Mouse (Mus musculus) v-Abl transformed pro-B cells (cell line): ENCODE data around the gene Arhgef12.

Experiments used
- in situ Hi-C, 2 experiments: fragments of 400-800 bp; cut with MboI; formaldehyde crosslinking; loops; one replicate each; pipeline ENCODE4 v1.15.1; 2025; ENCODE audit not compliant: unreplicated experiment in 2 of 2

Gene Arhgef12

DNA sequence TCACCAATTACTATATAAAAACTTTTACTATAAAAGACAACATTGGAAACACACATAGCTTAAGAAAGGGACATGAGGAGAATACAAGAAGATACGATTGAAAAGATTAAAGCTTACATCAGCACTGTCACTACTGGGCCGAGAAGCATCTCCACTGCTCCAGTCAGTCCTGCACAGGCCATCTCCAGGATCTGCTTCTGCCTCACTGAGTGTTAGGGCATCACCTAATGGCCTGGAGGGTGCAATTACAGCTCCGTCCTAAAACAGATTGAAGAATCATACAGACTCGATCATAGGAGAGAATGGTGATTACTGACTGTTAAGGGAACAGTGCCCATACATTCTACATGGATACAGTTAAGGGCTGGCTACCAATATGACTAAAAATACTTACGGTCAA is 91.3 kb downstream of the Arhgef12 start:
- in situ Hi-C loops = loop anchor here in 1 of 2 experiments (25.0 kb wide), 1 partner anchor 947 kb away; no protein-coding TSS in a partner anchor

DNA sequence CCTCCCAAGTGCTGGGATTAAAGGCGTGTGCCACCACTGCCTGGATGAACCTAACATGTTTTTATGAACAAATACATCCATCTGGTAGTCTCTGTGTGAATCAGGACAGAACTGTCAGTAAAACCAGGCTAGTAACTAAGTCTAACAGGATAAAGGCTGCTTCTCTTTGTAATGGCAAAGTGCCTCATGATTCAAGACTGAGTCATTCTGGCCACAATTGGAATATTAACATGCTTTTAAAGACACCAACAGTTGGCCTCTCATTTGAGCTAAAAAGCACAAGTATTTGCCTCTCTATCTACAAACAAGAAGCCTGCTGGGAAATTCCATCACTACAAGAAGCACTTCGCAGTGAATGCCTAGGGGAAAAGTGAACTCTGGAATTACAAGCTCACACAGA is 91.7 kb downstream of the Arhgef12 start:
- in situ Hi-C loops = loop anchor here in 1 of 2 experiments (25.0 kb wide), 1 partner anchor 947 kb away; no protein-coding TSS in a partner anchor

DNA sequence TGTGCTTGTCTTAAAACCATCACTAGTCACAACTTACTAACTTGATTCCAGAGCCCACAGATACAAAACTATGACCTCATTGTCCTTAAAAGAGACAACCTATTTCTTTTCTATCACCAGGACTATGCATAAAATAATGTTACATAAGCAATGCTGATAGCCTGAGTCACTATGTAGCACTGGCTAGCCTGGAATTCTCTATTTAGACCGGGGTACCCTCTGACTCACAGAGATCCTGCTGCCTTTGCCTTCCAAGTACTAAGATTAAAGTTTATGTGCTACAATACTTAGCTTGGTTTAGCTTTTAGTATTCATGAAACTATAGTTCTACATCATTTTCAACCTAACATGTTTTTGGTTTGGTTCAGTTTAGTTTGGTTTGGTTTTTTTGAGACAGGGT is 92.2 kb downstream of the Arhgef12 start:
- in situ Hi-C loops = loop anchor here in 1 of 2 experiments (25.0 kb wide), 1 partner anchor 947 kb away; no protein-coding TSS in a partner anchor

DNA sequence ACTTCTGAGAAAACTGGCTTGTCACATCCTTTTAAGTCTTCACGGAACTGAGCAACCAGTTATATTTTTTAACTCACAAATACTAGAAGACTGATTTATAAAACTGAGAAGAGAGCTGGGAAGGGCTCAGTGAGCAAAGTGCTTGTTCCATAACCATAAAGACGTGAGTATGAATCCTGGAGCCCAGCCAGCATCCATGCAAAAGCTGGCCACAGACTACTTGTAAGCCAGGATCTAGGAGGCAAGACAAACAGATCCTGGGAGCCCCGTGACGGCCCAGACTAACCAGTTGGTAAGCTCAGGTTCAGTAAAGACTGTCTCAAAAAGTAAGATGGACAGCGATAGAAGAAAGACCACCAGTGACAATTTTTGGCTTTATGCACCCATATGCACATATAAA is 94.5 kb downstream of the Arhgef12 start:
- in situ Hi-C loops = loop anchor here in 1 of 2 experiments (25.0 kb wide), 1 partner anchor 950 kb away; no protein-coding TSS in a partner anchor

DNA sequence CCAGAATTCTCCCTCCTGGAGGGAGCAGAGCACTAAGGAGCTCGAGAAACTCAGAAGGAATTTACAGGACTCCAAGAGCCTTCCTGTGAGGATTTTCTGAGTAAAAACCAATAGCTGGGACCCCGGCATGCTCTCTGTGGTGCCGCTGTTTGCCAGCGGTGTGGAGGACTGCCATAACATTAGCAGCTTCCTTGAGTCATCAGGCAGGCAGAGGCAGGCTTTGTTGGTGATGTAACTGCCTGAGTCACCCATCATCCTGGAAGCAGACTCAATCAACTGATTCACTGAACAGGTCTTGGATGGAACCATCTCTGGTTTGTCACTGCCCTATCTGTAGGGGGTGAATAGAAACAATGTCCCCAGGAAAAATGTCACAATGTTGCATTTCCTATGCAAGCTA is 96.0 kb downstream of the Arhgef12 start:
- in situ Hi-C loops = loop anchor here in 1 of 2 experiments (25.0 kb wide), 1 partner anchor 951 kb away; no protein-coding TSS in a partner anchor

DNA sequence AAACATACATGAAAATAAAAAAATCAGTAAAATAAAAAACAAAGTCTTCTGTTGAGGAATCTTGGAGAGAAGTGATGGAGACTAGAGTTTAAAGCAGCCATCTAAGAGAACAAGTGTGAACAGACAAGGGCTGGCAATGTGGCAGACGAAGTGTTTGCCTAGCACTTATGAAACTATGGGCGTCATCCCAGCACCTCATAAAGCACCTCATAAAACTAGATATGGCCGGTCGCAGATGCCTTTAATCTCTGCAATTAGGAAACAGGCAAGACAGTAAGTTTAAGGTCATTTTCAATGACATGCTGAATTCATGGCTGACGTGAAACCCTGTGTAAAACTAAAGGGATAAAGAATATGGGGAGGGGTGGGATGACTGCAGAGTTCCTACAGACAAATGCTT is 103.2 kb downstream of the Arhgef12 start:
- in situ Hi-C loops = loop anchor here (5.0 to 25.0 kb wide), 4 partner anchors 103 to 968 kb away; partner anchors contain the start of gene Arhgef12 (in 2 of the 2)

DNA sequence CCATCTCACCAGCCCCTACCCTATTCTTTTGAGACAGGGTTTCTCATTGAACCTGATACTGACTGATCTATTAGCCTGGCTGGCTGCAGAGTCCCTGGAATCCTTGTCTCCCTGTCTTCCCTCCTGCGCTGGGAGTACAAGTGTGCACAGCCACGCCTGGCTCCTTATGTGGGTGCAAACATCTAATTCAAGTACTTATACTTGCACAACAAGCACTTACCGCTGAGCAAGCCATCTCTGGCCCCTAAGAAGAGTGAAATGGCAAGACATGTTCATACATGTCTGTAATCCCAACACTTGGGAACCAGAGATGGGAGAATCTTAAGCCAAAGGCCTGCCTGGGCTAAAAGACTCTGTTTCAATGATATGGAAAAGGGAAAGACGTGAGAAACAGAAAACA is 104.0 kb downstream of the Arhgef12 start:
- in situ Hi-C loops = loop anchor here (5.0 to 25.0 kb wide), 4 partner anchors 104 to 969 kb away; partner anchors contain the start of gene Arhgef12 (in 2 of the 2)

DNA sequence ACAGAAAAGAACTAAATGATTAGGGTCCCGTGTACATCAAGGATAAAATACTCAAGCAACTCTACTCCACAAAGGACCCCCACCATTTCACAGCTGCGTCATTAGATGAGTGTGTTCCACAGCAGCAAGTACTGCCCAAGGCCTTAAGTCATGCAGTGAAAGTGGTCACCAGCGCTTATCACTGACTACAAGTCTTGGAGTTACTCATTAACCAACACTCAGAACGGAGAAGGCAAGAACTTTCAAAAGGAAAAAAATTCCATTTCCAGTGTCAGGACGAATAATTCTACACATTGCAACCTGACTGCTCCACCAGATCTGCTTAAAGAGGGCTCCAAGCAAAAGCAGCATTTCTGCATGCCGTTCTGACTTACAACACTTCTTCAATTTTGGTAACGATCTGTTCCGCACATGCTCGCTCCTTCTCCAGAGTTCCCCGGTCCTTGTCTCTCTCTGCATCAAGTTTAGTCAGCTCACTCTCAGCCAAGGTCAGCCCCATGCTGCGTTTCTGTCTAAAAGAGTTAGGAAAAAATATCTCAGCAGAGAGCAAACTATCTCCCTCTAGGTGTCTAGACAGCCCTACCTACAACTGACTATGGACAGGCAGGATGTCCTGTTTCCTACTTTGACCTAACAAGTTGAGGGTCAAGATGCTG is 106.3 kb downstream of the Arhgef12 start:
- in situ Hi-C loops = loop anchor here (5.0 to 25.0 kb wide), 4 partner anchors 107 to 972 kb away; partner anchors contain the start of gene Arhgef12 (in 2 of the 2)

DNA sequence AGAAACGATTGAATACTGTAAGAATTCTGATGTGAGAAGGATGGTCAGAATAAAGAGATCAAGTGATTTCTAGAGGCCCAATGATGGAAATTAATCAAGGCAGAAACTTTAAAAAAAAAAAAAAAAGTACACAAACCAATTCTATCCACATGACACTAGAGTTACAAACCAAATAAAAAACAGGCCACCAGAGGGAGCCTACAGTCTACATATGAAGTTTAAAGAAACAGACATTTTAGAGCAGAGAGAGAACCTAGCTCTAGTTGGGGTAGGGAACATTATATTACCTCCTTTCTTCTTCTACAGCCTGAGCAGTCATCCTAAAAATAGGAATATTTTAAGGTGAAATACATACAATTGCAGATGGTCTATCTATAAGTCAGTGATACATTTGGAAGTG is 107.0 kb downstream of the Arhgef12 start:
- in situ Hi-C loops = loop anchor here (5.0 to 25.0 kb wide), 4 partner anchors 107 to 972 kb away; partner anchors contain the start of gene Arhgef12 (in 2 of the 2)

DNA sequence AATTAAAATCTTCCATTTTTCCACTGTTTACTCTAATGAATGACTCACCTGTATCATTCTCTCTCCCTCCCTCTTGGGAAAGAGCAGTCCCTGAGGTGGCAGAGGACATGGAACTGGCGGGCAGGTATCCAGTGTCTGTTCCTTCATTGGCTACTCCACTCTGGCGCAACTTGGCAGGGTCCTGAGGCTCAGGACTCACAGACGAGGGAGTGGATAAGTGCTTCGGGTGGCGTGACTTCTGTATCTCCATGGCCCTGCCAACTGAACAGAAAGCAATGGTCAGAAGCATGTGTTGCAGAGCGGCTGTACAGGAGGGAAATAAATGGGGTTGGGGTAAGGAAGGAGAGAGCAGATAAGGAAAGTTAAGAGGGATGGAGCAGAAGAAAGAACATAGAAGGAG is 109.5 kb downstream of the Arhgef12 start:
- in situ Hi-C loops = loop anchor here in 1 of 2 experiments (25.0 kb wide), 1 partner anchor 660 kb away; no protein-coding TSS in a partner anchor

DNA sequence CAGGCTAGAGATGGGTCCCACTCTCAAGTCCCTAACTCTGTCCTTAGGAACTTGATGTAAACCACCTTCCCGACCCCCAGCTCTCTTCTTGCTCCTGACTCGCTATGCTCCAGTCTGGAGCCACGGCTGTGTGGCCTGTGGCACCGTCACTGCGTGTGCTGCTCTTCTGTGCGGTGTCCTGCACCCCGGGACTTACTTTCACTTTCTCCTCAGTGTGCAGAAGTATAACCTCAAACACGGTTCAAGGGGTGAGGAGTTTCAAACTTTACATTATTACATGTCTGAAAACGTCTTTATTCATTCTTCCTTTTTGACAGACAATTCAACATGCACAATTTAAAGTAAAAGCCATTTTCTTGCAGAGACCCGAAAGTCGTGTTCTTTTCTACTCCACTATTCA is 111.7 kb downstream of the Arhgef12 start:
- in situ Hi-C loops = loop anchor here in 1 of 2 experiments (25.0 kb wide), 1 partner anchor 658 kb away; no protein-coding TSS in a partner anchor

DNA sequence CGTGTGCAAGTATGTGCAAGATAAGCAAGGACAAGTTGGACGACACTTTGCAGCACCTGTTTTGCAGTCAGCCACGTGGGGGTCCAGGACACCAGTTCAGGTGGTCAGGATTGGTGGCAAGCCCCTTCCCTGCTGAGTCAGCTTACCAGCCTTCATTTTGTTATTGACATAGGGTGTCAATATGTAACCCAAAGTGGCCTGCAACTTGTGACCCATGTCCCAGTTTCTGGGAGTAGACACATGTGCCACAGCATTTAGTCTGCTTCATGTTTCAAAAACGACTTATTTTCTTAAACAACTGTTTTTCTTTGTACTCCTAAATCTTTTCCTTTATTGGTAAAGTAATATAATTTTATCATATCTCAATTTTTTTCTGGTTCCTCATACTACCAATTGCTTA is 112.3 kb downstream of the Arhgef12 start:
- in situ Hi-C loops = loop anchor here in 1 of 2 experiments (25.0 kb wide), 1 partner anchor 657 kb away; no protein-coding TSS in a partner anchor

DNA sequence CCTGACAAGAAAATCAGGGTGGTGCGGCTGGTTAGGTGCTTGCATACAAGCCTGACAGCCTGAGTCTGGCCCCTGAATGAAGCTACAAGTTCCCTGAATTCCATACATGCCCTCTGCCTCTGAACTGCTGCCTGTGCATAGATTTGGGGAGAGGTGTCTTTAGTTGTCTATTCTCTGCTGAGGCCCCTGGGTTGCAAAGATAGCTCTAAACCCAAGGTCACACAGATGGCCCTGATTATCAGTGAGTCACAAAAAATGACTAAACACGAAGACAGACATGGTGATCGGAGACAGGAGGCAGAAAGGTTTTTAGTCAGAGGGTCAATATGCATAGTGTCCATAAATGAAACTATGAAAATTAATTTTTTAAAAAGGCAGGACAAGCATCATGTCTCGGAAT is 113.4 kb downstream of the Arhgef12 start:
- in situ Hi-C loops = loop anchor here in 1 of 2 experiments (25.0 kb wide), 1 partner anchor 656 kb away; no protein-coding TSS in a partner anchor

DNA sequence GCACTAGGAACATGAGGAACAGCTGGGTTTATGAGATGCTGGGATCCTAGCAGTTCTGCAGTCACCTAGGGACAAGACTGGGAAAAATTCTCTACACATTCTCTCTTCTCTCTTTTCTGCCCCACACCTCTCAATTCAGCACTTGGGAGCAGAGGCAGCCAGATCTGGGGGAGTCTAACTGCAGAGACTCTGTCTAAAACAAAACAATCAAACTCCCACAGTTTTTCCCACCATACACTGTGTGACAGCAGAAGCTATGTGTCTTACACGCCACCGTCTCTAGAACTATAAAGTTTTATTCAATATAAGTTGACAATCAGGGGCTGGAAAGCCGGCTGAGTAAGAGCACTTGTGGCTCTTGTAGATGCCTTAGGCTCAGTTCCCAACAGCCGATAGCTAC is 119.1 kb downstream of the Arhgef12 start:
- in situ Hi-C loops = loop anchor here in 1 of 2 experiments (25.0 kb wide), 1 partner anchor 651 kb away; no protein-coding TSS in a partner anchor

DNA sequence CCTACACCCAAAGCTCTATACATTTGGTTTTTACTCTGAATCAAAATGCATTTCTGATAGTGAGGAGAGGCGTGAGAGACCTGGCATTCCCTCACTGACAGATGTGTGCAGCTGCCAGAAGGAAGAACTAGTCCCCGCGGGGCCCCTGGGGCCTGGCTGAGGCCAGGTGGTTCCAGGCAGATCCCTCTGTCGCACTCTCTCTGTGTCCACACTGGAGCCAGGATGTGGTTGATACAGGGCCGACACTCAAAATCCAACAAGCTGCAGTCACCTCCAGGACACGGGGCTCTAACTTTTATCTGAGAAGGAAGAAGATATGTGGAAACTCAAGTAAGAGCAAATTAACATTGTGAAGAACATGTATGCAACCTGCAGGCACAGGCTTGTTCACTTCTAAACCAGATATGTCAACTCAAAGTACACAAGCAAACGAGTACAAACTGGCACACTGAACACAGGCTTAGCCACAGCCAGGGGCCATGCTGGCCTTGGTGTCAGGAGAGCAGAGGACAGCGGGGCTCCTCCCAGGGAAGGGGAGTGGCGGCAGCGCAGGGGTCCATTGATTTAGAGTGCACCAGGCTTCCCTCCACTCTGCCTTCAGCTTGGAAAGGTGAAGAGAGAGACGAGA is 138.0 kb downstream of the Arhgef12 start:
- in situ Hi-C loops = loop anchor here (25.0 kb wide), 2 partner anchors 632 to 982 kb away; no protein-coding TSS in a partner anchor

DNA sequence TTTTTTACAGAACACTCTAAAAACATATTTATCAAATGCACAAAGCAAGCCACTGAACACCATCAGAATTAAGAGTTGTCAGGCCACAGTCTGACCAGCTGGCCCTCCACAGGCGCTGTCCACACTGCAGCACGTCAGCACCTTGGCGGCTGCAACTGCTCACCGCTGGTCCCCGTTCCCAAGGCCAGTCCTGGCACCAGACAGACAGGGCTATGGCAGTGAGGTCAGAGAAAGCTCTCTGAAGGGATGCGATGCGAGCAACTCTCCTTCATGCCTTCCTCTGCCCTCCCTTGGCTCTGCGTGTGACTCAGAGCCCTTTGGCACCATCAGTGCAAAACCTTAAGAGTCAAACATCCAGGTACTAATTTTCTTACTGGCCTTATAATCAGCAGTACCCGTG is 139.3 kb downstream of the Arhgef12 start:
- in situ Hi-C loops = loop anchor here (25.0 kb wide), 2 partner anchors 630 to 980 kb away; no protein-coding TSS in a partner anchor

DNA sequence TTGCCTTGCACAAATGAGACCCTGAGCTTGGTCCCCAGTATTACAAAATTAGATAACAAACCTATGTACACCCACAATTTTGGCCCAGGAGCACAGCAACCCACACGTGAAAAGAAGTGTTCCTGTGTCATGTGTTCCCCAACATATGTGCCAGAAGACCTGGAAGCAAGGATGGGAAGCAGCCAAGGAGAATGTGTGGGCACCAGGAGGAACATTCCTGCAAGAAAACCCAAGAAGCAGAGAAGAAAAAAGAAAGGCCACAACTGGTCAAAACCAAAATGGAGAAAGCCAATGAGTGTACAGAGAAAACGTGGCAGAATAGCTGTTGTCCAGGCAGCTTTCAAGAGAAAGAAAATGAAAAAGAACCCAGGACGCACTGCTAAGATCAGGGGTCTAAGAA is 142.2 kb downstream of the Arhgef12 start:
- in situ Hi-C loops = loop anchor here (25.0 kb wide), 2 partner anchors 628 to 978 kb away; no protein-coding TSS in a partner anchor

DNA sequence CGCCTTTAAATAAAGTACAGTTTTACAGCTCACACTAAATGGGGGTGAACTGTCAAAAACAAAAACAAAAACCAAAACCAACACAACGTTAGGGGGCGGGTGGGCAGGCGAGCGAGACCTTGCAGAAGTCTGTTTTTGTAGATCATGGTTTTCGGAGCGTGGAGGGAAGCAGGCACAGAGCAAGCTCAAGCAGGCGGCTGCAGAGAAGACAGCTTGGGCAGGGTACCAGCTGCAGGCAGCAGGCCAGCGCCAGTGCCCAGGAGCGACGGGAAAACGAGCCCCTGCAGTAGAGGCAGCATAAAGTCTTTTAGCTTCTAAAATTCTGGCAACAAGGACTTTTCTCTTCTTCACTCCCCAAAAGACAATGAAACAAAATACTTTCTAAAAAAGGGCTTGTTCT is 142.7 kb downstream of the Arhgef12 start:
- in situ Hi-C loops = loop anchor here (25.0 kb wide), 2 partner anchors 627 to 977 kb away; no protein-coding TSS in a partner anchor

DNA sequence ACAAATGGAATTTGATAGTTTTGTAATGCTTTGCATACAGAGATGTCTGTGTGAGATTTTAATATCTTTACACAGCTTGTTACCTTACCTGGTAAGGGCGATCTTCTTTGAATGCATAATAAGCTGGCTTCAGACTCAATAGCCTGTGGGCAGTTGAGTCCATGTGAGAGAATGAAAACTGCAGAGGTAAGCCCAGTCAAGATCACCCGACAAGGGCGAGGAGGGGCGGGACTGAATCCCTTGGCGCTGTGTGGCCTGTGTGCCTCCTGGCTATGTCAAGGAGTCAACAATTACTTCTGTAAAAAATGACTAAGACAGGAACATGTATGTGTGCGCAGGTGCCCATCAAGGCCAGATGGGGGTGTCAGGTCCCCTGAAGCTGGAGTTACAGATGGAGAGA is 144.5 kb downstream of the Arhgef12 start:
- in situ Hi-C loops = loop anchor here (25.0 kb wide), 2 partner anchors 625 to 975 kb away; no protein-coding TSS in a partner anchor

DNA sequence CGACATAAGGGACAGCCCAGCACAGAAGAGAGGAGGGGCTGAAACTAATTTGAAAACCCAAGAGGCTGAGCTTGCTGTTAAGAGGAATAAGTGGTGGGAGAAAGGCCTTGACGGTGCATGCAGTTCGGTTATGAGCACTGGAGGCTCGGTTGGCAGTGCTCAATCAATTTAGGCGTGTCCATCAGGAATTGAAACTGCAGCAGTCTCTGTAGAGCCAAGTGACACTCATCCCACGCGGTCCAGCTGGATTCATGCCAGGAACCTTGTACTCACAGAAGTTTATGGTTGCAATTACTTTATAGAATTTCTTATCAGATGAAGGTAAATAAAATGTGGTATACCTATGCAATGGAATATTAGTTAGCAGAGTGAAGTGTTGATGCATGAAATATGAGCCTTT is 148.6 kb downstream of the Arhgef12 start:
- in situ Hi-C loops = loop anchor here (25.0 kb wide), 2 partner anchors 621 to 971 kb away; no protein-coding TSS in a partner anchor

DNA sequence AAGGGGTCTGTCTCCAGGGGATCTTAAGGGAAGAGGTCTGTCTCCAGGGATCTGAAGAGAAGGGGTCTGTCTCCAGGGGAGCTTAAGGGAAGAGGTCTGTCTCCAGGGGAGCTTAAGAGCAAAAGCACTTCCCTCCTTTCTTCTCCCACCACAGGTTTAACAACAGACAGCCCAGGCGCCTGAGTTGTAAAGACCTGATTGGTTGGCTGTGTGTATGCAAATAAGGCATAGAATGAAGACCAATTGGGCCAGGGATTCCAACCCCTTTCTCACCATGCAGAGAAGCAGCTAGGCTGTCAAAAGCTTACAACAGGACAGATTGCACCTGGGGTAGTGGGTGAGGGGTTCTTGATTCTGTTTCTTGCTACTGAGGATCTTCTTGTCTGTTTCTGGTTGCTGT is 158.7 kb downstream of the Arhgef12 start:
- in situ Hi-C loops = no loop called here
